Mouse (Mus musculus) forebrain, embryonic 13.5 days (tissue): Measurements from ENCODE around the gene Gsta1. TPM values are rescaled to one million over a fixed set of nuclear protein-coding genes. Genes with fewer than 3 reads are reported as not detected.
"Not testable (repeated sequence)": the region's sequence is repeated elsewhere in the genome, so short reads cannot be mapped to it uniquely, and the experiment has no call there.

Experiments
- ATAC-seq: fragments of 200-750 bp; cut with Nextera tagmentation; 2 replicates; pipeline ENCODE4 v1.8.0; 2017
- H3K27ac ChIP-seq: fragments of 300-500 bp; sonication (generic); 2 replicates; pipeline ENCODE4 v1.5.1; 2015; ENCODE audit warnings: inconsistent platforms, mild to moderate bottlenecking, moderate library complexity
- H3K27me3 ChIP-seq: fragments of 300-500 bp; sonication (generic); 2 replicates; pipeline ENCODE4 v1.6.1; 2015; ENCODE audit warnings: mild to moderate bottlenecking, inconsistent platforms
- H3K36me3 ChIP-seq: fragments of 300-500 bp; sonication (generic); 2 replicates; pipeline ENCODE4 v1.6.1; 2015; ENCODE audit warnings: mild to moderate bottlenecking, inconsistent platforms; ENCODE audit not compliant: poor library complexity, severe bottlenecking
- H3K4me1 ChIP-seq: fragments of 300-500 bp; sonication (generic); 2 replicates; pipeline ENCODE4 v1.6.1; 2015; ENCODE audit warnings: inconsistent platforms
- H3K4me2 ChIP-seq: fragments of 300-500 bp; sonication (generic); 2 replicates; pipeline ENCODE4 v1.6.1; 2015; ENCODE audit warnings: inconsistent platforms, mild to moderate bottlenecking, moderate library complexity
- H3K4me3 ChIP-seq: fragments of 300-500 bp; sonication (generic); 2 replicates; pipeline ENCODE4 v1.5.1; 2015; ENCODE audit warnings: mild to moderate bottlenecking, inconsistent platforms
- H3K9ac ChIP-seq: fragments of 300-500 bp; sonication (generic); 2 replicates; pipeline ENCODE4 v1.6.1; 2015; ENCODE audit warnings: mild to moderate bottlenecking, inconsistent platforms
- H3K9me3 ChIP-seq: fragments of 300-500 bp; sonication (generic); replicated peaks from 2 replicates; pipeline ENCODE4 v1.6.1; 2016; ENCODE audit warnings: inconsistent platforms
- WGBS: fragments of 180-500 bp; shearing (Covaris S2); methylation state at CpG from one replicate; pipeline ENCODE4 v1.1.7; 2015; 5-methylcytosine and 5-hydroxymethylcytosine counted together
- polyA plus RNA-seq: library from polyadenylated mRNA; unstranded; fragments of >200 nt; fragmentation: Nextera tagmentation; extraction: Ambion mirVana; gene quantifications from 2 replicates; pipeline ENCODE4 v1.2.1, GENCODE M21; 2015

Gsta1 gene
- not detected in 2 replicates for polyA plus RNA-seq

DNA sequence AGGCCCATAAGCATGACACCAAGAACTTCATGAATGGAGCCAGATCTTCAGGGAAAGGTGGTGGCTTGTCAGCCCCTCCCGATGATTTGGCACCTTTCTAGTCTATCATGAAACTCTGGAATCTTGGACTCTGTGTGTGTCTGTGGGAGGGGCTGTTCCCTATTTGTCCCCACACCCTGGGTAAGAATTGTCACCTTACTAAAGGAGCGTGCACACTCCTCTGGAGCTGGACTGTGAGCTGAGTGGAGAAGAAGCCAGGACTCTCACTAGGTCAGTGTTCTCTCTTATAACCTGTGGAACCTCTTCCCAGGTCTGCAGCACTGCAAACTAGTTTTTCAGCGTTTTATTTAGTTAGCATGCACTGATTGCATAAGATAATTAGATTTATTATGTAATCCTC is at the start of gene Gsta1:
Gene Gsta1 (plus strand): TSS at position 196 of the 400 bp plus-strand sequence.
- H3K27me3 ChIP-seq, H3K4me2 ChIP-seq, H3K9me3 ChIP-seq, H3K4me1 ChIP-seq, H3K27ac ChIP-seq, H3K4me3 ChIP-seq, H3K36me3 ChIP-seq, H3K9ac ChIP-seq, ATAC-seq: not testable (repeated sequence)
- WGBS: 73% methylated on average over 3 of the region's 3 CpGs

DNA sequence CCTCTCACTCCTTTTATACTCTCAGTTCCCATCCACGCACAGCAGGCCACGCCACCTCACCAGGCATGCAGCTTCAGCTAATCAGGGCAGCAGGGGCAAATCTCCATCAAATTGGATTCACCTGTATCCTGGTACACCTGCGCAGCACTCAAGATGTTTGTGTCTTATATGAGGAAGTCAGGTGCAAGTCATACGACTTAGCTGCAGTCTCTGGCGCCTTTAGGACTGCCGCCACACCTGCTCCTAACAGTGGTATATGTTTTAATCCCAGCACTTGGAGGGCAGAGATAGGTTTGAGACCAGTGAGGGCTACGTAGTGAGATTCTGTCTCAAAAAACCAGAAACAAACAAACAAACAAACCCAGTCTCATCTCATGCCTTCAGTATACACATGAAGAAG is 48.0 kb upstream of the Gsta1 start, which contains the start of gene Gsta4:
Gene Gsta4 (plus strand): TSS at position 301 of the 400 bp plus-strand sequence.
- not testable (repeated sequence) for H3K27me3 ChIP-seq, H3K27ac ChIP-seq, H3K4me1 ChIP-seq, H3K9me3 ChIP-seq, H3K4me3 ChIP-seq, ATAC-seq, H3K36me3 ChIP-seq, H3K4me2 ChIP-seq, H3K9ac ChIP-seq
- 97% methylated on average over 4 of the region's 7 CpGs for WGBS

DNA sequence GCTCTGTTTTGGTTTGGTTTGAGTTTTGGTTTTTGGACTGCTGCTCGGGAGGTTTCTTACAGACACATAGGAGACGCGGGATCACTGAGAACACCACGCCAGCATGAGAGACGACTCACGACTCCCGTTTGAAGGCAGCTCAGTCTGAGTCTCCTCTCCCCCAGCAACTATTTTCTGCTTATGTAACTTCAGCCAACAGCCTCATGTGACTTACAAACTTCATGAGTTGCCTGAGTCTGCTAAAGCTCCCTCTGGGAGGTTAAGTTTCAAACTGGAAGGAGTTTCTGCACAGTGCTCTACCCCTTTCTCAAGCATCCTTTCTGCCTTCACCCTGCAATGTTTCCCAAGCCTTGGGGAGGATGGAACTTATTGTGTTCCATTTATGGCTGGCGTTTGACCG is 44.8 kb upstream of the Gsta1 start:
- Histone ChIP-seq H3K9ac (no peak overlapping the region), H3K36me3 (no peaks in the 10 kb centered on the region), H3K4me2 (no peak overlapping the region), H3K9me3 (no peaks in the 10 kb centered on the region), H3K27me3 (no peaks in the 10 kb centered on the region), H3K4me3 (no peak overlapping the region), H3K4me1 (peaks cover 3% of the 10 kb centered on the region), H3K27ac (no peak overlapping the region)
- 94% methylated on average over 9 of the region's 9 CpGs for WGBS
- no peak for ATAC-seq

DNA sequence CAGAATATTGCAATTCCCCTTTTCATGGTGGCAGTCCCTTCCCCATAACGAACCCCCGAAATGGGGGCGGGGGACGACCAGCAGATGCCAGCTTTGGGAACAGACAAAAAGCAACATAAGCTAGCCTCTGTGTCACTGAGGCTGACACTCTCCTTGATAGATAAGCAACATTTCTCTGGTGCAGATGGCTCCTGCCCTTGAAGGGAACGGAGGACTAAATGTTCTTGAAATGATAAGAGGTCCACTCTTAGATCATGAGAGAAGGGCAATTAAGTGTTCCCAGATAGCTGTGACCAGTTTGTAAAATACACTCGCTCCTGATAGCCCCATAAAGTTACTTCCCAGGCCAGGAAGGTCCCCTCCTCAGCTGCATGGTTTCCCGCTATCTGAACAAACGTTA is 41.5 kb upstream of the Gsta1 start:
- ATAC-seq: no peak
- Histone ChIP-seq H3K27ac (no peak overlapping the region), H3K4me2 (no peak overlapping the region), H3K27me3 (no peaks in the 10 kb centered on the region), H3K4me1 (peaks cover 22% of the 10 kb centered on the region), H3K9ac (no peak overlapping the region), H3K4me3 (no peak overlapping the region), H3K9me3 (no peaks in the 10 kb centered on the region), H3K36me3 (no peaks in the 10 kb centered on the region)
- 78% methylated on average over 8 of the region's 8 CpGs for WGBS

DNA sequence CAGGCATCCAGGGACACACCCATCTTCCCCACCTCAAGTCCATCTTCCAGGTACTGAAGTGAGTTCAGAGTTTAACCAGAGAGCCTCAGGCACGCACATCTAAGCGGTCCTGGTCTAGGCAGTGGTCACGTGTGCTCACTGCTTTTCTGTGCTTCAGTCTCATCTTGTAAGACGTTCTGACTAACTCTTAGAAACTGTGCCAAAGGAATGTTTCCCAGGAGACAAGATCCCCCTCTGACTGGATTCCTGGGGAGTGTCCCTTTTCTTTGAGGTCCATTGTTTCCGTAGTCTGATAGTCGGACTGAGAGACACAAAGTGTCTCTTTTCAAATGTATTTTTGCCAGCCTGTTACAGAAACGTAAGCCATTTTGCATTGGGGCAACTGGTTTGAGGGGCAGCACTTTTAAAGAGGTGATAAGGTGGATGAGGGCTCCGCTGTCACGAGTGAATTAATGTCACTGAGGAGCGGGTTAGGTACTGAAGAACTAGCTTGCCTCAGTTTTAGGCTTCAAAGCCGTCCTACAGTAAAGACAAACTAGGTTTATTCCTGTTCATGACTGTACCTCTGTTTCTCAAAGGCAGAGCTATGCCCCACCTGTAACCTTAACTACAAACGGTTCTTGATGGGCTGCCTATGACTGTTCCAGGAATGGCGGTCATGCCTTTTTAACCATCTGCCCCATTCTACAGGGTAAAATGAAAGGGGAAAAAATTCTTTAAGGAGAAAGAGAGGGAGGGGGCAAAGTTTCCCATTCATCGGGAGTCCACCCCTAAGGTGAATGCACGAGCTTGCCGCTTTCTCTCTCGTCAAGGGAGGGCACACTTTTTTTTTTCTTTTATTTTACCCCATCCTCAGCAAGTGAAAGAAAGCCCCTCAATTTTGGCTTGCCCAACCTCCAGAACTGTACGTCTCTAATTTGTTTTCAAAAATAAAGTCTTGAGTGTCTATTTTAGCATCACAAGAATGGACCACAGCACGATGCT is 39.5 kb upstream of the Gsta1 start:
- peak overlapping the region; percentile 27 for H3K9ac ChIP-seq
- peak overlapping the region; percentile 38 for H3K4me3 ChIP-seq
- peak overlapping the region; percentile 67 for H3K4me2 ChIP-seq
- H3K36me3 ChIP-seq: no peaks in the 10 kb centered on the region
- WGBS: 1% methylated on average over 19 of the region's 19 CpGs
- H3K27ac ChIP-seq: no peak overlapping the region
- H3K27me3 ChIP-seq: no peaks in the 10 kb centered on the region
- H3K9me3 ChIP-seq: no peaks in the 10 kb centered on the region
- H3K4me1 ChIP-seq: peaks cover 22% of the 10 kb centered on the region
- peak; percentile 20 for ATAC-seq

DNA sequence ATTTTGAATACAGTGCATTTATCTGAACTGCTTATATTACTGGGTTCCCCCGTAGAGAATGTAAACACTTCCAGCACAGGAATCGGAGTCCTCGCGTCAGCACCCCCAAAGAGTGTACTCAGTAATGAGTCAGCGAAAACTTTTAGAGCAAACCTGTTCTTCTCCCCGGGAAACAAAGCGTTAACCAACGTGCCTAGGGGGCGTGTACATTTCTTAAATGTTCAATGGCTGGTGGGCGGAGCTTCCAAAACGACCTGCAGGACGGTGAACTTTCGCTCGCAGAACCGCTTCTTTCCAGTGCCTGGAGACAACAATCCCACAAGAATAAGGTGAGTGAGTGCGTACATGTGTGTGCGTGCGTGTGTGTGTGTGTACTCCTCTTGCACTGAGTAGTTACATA is 38.7 kb upstream of the Gsta1 start:
- under 1% methylated on average over 18 of the region's 18 CpGs for WGBS
- H3K27ac ChIP-seq: no peak overlapping the region
- H3K9ac ChIP-seq: peak overlapping the region; percentile 27
- H3K9me3 ChIP-seq: no peaks in the 10 kb centered on the region
- no peaks in the 10 kb centered on the region for H3K36me3 ChIP-seq
- peak overlapping the region; percentile 67 for H3K4me2 ChIP-seq
- no peaks in the 10 kb centered on the region for H3K27me3 ChIP-seq
- H3K4me3 ChIP-seq: peak overlapping the region; percentile 38
- ATAC-seq: peak; percentile 61
- peaks cover 22% of the 10 kb centered on the region for H3K4me1 ChIP-seq

DNA sequence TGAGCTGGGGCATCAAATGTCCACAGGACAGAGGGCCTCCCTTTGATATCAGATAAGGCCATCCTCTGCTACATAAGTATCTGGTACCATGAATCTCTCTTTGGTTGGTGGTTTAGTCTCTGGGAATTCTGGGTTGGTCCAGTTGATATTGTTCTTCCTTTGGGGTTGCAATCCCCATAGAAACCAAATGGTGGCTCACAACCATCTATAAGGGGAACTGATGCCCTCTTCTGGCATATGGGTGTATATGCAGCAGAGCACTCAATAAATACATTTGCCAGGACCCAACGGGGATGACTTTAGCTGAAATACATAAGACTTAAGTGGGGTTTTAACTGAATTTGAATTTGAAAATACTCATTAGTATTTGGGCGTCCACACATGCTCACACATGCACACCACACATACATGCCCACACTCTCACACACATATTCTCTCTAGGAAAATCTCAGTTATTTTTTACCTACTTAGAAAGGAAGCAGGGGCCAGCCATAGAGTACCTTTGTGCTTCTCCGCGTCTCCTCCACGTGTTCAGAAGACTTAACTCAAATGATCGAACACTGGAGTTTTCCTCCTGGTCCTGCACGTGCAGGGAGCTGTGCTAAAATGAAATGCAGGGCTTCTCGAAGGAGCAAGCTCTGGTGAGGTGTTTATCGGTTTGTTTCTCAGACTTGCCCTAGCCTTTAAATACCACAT is 36.4 kb upstream of the Gsta1 start:
- no peaks in the 10 kb centered on the region for H3K9me3 ChIP-seq
- H3K4me1 ChIP-seq: peaks cover 22% of the 10 kb centered on the region
- ATAC-seq: peak; percentile 45; the same call in 1 of the 2 replicates
- no peak overlapping the region for H3K4me2 ChIP-seq
- no peak overlapping the region for H3K9ac ChIP-seq
- no peak overlapping the region for H3K4me3 ChIP-seq
- H3K36me3 ChIP-seq: no peaks in the 10 kb centered on the region
- no peak overlapping the region for H3K27ac ChIP-seq
- WGBS: 48% methylated on average over 9 of the region's 9 CpGs
- H3K27me3 ChIP-seq: no peaks in the 10 kb centered on the region

DNA sequence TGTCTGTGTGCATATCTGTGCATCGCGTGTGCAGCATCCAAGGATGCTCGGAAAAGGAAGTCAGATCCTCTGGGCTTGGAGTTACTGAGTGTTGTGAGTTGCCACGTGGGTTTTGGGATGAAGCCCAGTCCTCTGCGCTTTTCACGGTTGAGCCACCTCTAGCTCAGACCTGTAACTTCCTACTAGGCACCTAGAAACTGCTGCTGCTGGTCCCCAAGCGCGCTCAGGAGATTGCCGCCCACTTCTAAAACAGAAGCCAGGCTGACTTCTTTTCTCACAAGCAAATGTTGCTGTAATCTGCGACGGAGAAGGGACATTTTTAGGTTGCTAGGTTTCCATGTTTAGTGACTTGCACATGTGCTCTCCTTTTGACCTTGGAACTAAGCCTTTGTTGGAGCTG is 35.4 kb upstream of the Gsta1 start:
- Histone ChIP-seq H3K27ac (no peak overlapping the region), H3K9me3 (no peaks in the 10 kb centered on the region), H3K4me3 (no peak overlapping the region), H3K4me2 (no peak overlapping the region), H3K9ac (no peak overlapping the region), H3K27me3 (no peaks in the 10 kb centered on the region), H3K36me3 (no peaks in the 10 kb centered on the region), H3K4me1 (peaks cover 22% of the 10 kb centered on the region)
- WGBS: 88% methylated on average over 11 of the region's 11 CpGs
- no peak for ATAC-seq

DNA sequence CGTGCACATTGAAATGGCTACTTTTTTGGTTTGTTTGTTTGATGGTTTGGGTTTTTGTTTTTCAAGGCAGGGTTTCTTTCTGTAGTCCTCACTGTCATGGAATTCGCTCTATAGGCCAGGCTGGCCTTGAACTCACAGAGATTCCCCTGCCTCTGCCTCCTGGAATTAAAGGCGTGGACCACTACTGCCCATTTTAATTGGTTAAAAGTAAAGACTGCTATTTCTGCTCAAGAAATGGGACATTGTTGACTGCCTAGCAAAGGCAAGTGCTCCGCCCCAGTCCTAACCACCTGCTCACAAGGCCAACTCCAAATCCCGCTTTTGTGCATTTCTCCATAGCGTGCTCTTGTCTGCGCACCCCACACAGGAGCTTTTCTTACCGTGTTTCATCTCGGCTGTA is 32.7 kb upstream of the Gsta1 start:
- H3K9me3 ChIP-seq: no peaks in the 10 kb centered on the region
- no peaks in the 10 kb centered on the region for H3K27me3 ChIP-seq
- H3K4me3 ChIP-seq: no peak overlapping the region
- no peak overlapping the region for H3K27ac ChIP-seq
- no peaks in the 10 kb centered on the region for H3K36me3 ChIP-seq
- no peak overlapping the region for H3K4me2 ChIP-seq
- 95% methylated on average over 9 of the region's 9 CpGs for WGBS
- H3K4me1 ChIP-seq: no peaks in the 10 kb centered on the region
- no peak for ATAC-seq
- no peak overlapping the region for H3K9ac ChIP-seq

DNA sequence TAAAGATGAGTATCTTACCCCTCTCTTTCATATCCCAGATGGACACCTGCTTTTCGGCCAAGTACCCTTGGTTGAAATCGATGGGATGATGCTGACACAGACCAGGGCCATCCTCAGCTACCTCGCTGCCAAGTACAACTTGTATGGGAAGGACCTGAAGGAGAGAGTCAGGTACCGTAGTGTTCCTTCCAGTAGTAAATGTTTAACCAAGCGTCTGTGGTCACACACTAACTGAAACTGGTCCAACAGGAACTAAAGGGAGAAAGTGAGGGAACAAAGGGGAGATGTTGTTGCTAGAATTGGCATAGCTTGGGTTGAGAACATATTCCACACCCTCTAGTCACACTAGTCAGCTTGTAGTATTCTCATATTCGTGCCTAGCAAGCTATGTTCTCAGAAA is 26.3 kb upstream of the Gsta1 start:
- H3K9ac ChIP-seq: no peak overlapping the region
- no peak overlapping the region for H3K4me3 ChIP-seq
- H3K9me3 ChIP-seq: no peaks in the 10 kb centered on the region
- H3K27ac ChIP-seq: no peak overlapping the region
- ATAC-seq: no peak
- no peaks in the 10 kb centered on the region for H3K36me3 ChIP-seq
- H3K4me2 ChIP-seq: no peak overlapping the region
- 89% methylated on average over 6 of the region's 6 CpGs for WGBS
- no peaks in the 10 kb centered on the region for H3K27me3 ChIP-seq
- H3K4me1 ChIP-seq: no peaks in the 10 kb centered on the region

DNA sequence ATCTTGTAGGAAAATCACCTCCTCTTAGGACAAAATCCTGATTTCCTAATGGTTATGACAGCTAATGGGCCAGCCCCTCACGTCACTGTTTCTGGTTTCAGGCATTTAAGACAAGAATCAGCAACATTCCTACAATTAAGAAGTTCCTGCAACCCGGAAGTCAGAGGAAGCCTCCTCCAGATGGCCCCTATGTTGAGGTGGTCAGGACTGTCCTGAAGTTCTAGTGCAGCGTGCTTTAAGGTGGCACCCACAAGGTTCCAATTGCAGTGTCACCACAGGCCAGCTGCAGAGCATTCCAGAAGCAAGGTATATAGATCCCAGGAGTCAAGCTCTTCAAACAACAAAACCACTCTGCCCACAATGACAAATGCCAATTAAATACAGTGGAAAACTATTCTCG is 21.5 kb upstream of the Gsta1 start:
- no peaks in the 10 kb centered on the region for H3K36me3 ChIP-seq
- H3K9ac ChIP-seq: no peak overlapping the region
- H3K27me3 ChIP-seq: no peaks in the 10 kb centered on the region
- H3K9me3 ChIP-seq: no peaks in the 10 kb centered on the region
- ATAC-seq: no peak
- no peak overlapping the region for H3K4me3 ChIP-seq
- 85% methylated on average over 4 of the region's 4 CpGs for WGBS
- no peak overlapping the region for H3K4me2 ChIP-seq
- H3K4me1 ChIP-seq: no peaks in the 10 kb centered on the region
- no peak overlapping the region for H3K27ac ChIP-seq

DNA sequence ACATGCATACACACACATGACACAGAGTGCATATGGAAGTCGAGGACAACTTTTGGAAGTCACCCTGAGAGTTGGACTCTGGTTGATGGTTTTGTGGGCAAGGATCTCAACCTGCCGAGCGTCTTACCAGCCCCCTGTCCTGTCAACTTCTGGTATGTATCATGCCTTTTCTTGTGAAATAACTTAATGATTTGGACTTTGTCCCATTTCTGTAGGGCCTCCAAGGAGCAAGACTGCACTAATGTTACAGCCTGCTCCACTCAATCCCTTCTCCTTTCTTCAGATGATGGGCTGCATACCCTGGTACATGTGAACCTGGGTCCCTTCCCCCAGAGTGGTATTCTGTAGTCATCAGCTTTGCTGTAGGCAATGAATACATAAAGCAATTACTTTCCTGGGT is 20.4 kb upstream of the Gsta1 start:
- H3K4me1 ChIP-seq: no peaks in the 10 kb centered on the region
- no peaks in the 10 kb centered on the region for H3K27me3 ChIP-seq
- H3K4me3 ChIP-seq: no peak overlapping the region
- H3K36me3 ChIP-seq: no peaks in the 10 kb centered on the region
- no peak overlapping the region for H3K27ac ChIP-seq
- H3K9ac ChIP-seq: no peak overlapping the region
- WGBS: 95% methylated on average over 3 of the region's 3 CpGs
- H3K4me2 ChIP-seq: no peak overlapping the region
- H3K9me3 ChIP-seq: no peaks in the 10 kb centered on the region
- no peak for ATAC-seq
